Mouse (Mus musculus) adrenal gland, postnatal 25 days (tissue): Measurements from ENCODE around the gene Ubap1. TPM values are rescaled to one million over a fixed set of nuclear protein-coding genes. Genes with fewer than 3 reads are reported as not detected.

Source experiments
- DNase-seq: peaks from one replicate; pipeline ENCODE4 v3.0.0; 2021; ENCODE audit warnings: mixed read lengths
- total RNA-seq: library from RNA; stranded (reverse); gene quantifications from 2 replicates; pipeline ENCODE4 v1.2.3, GENCODE M21; 2021

Gene Ubap1
- total RNA-seq, 1 experiment from 2014 or later: 59.1 TPM

GRCm38 (mm10) chr4:41357154-41357553, 8.4 kb downstream of the Ubap1 start:
- DNase-seq: no peak

GRCm38 (mm10) chr4:41358669-41359068, 9.9 kb downstream of the Ubap1 start:
- no peak for DNase-seq

GRCm38 (mm10) chr4:41359358-41359757, 10.6 kb downstream of the Ubap1 start:
- no peak for DNase-seq

- no peak for DNase-seq
Measured at GRCm38 (mm10) chr4:41361059-41361458, 12.3 kb downstream of the Ubap1 start.

DNA sequence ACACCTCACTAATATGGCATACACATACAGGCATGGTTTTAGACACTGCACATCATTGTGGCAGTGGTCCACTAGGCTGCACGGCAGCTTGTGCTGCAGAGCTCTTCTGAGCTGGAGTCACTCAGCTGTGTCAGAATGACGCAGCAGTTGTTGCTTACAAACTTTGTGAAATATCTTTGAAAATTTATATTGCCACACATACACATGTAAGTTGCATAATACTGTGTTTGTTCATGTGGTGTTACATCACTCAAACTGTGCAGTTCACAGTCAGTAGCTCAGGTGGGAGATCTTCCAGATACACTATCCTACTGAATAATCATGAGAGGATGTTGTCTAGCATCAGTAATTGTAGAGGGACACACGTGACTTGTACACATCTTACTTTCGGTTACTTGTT, 19.4 kb downstream of the Ubap1 start:
- DNase-seq: peak; percentile 6

GRCm38 (mm10) chr4:41369702-41370437, 21.1 kb downstream of the Ubap1 start:
- no peak for DNase-seq

GRCm38 (mm10) chr4:41377567-41377966, 28.8 kb downstream of the Ubap1 start:
- no peak for DNase-seq

DNA sequence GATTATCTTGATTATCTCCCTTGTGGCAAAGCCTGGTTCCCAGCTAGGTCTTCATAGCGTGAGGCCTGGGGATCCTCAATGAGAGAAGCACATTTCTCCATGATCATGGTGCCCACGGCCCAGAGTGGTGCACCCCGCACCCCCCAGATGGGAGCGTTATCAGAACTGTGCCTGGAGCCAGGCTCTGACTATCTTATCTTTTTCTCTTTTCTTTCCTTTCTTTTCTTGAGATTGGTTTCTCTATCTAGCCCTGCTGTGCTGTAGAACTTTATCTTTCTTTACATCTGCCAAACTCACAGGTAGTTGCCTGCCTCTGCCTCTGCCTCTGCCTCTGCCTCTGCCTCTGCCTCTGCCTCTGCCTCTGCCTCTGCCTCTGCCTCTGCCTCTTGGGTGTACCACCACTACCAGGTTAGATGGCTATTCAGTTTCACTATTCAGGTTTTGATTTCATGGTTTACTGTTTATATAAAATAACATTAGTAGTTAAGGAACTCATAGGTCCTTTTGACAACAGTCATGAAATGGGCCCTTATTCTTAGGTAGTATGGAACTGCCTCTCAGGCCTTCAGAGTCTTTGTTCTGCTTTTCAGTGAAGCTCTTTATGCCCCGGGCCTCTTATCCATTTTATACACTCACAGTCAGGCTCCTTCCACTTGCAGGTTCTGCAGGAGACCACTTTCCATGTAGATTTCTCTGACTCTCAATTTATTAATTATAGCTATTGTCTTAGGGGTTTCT, 32.6 kb downstream of the Ubap1 start:
- DNase-seq: no peak

DNA sequence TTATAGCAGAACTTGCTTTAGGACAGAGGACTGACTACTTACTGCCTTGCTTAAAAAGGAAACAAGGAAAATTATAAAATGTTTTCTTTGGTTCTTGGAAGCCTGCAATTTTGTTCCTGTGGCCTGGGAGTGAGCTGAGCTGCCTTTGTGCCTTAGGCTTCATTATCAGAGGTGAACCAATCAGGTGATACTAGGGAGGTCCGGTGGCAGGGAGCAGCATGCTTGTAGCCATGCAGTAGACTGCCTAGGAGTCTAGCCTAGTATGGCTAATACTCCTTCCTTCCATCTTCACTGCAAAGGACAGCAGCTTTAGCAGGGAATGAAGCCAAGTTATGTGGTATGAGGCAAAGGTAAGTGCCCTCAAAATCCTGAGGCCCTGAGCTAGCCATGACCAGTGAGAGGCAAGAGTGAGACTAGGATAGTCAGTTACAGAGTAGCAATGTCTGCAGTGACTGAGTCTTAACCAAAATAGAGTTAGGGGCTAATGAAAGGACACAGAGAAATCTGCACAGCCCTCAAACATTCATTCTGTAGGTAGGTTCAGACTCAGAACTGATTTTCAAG, 37.7 kb downstream of the Ubap1 start:
- DNase-seq: no peak

DNA sequence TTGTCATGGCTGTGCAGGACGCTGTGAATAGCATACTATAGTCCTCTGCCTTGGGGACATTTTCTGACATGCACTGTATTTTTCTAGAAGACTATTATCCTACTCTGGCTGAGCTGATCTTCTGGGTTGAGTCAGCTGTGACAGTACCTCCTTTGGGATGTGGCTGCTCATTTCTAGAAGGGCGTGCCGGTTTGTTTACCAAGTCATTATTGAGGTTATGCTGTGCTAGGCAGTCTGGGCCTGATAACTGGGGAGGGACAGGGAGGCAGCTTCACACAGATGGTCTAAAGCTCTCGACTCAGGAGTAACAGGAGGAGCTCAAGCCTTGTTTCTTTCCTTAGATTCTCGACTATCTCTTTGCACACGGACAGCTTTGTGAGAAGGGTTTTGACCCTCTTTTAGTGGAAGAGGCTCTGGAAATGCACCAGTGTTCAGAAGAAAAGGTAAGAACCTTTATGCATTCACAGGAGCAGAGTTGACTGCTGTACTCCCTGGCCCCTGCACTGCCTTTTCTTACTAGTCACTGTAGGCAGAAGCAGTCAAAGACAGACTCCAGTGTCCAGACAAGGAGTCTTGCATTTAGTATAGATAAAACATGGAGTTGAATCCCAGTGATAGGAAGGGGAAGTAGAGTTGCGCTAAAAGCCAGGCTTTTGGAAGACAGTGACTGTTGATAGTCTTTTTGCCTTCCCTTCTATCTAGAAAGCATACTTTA, 39.1 kb downstream of the Ubap1 start:
- DNase-seq: no peak

DNA sequence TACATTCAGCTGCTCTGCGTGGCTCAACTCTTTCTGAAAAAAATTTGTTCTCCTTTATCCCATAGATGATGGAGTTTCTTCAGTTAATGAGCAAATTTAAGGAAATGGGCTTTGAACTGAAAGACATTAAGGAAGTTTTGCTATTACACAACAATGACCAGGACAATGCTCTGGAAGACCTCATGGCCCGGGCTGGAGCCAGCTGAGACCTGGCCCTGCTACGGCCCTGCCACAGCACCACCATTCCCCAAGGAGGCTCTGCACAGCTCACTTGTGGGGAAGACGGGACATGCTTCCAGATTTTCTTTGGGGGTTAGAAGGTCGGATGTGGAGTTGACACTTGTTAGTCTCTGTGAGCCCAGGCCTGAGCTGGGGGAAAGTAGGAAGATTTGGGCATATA, 39.8 kb downstream of the Ubap1 start:
- DNase-seq: no peak

- DNase-seq: no peak
Measured at GRCm38 (mm10) chr4:41389240-41389639, 40.4 kb downstream of the Ubap1 start.

DNA sequence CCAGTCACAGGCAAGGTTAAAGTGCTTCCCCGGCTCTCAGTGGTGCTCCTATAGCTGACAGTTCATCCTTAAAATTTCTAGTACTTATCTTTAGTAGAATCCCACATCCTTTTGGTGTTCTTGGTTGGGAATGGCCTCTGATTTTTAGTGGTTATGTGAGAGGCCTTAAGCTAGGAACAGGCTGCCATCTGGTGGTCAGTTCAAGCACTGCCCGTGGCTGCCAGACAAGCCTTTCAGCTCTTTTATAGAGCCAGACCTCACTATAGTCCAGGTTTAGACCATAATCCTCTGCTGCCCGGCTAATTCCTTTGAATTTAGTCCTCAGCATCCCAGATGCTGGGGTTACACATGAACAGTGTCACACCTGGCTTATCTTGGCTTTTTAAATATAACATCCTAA, 41.3 kb downstream of the Ubap1 start:
- peak; percentile 79 for DNase-seq

GRCm38 (mm10) chr4:41391015-41391414, 42.2 kb downstream of the Ubap1 start:
- DNase-seq: no peak

- DNase-seq: peak; percentile 23
Measured at GRCm38 (mm10) chr4:41394651-41395050, 45.9 kb downstream of the Ubap1 start.

DNA sequence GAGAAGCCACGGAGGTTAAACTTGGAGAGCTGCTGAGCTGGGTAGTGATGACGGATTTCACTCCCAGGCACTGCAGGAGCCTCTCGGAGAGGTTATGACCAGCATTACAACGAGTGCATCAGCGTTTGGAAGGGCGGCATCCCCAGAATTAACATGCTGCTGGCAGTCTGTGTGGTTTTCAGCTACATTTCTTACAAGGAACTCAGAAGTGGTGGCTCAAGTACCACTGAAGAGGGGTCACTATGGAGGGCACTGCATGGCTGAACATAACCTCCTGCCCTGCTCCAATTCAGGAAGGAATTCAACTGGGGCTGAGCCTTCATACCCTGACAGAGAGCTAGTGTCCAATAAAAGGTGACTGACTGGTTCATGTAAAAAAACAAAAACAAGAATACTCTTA, 49.6 kb downstream of the Ubap1 start:
- no peak for DNase-seq

GRCm38 (mm10) chr4:41399904-41400303, 51.1 kb downstream of the Ubap1 start:
- no peak for DNase-seq

GRCm38 (mm10) chr4:41401167-41401566, 52.4 kb downstream of the Ubap1 start:
- no peak for DNase-seq

- DNase-seq: no peak
Measured at GRCm38 (mm10) chr4:41401573-41401972, 52.8 kb downstream of the Ubap1 start.

DNA sequence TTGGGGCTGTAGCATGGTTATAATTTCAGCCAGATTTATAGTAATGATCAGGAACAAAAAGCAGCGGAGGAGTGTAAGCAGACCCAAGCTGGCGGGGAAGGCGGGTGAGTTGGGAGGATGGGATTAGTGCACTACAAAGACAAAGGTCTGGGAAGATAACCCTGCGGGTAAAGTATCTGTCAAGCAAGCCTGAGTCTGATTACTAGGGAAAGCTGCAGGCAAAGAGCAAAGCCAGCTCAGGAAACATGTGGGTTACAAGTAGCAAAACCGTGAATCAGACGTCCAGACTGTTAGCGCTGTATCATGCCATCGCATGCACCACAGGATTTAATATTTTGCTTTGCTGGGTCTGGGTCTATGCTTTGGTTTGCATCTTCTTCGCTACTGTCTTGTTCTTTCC, 57.8 kb downstream of the Ubap1 start:
- DNase-seq: no peak

GRCm38 (mm10) chr4:41407353-41407752, 58.6 kb downstream of the Ubap1 start:
- no peak for DNase-seq

GRCm38 (mm10) chr4:41409341-41409740, 60.5 kb downstream of the Ubap1 start:
- DNase-seq: no peak

DNA sequence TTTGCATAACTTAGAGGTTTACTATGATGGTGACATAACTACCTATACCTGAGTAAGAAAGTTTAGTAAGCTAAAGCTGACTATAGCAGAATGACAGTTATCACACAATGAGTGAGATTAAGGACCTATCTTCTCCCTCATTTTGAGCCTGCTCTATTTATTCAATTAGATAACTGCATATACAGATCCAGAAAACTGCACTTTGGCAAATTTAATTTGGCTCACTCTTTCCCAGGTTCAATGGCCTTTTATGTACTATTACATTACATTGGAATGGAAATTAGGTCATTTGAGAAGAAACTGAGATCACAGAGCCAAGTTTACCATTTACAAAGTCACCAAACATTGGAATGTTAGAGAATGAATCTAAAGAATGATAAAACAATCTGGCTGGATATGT, 68.2 kb downstream of the Ubap1 start:
- no peak for DNase-seq
